Mouse (Mus musculus) embryo, embryonic 10 days (tissue): Measurements from ENCODE around the gene Tnfsf11.

Experiments
- DNase-seq: peaks from one replicate; pipeline ENCODE4 v3.0.0-alpha.2; 2015; ENCODE audit warnings: low spot score

The Tnfsf11 gene

DNA sequence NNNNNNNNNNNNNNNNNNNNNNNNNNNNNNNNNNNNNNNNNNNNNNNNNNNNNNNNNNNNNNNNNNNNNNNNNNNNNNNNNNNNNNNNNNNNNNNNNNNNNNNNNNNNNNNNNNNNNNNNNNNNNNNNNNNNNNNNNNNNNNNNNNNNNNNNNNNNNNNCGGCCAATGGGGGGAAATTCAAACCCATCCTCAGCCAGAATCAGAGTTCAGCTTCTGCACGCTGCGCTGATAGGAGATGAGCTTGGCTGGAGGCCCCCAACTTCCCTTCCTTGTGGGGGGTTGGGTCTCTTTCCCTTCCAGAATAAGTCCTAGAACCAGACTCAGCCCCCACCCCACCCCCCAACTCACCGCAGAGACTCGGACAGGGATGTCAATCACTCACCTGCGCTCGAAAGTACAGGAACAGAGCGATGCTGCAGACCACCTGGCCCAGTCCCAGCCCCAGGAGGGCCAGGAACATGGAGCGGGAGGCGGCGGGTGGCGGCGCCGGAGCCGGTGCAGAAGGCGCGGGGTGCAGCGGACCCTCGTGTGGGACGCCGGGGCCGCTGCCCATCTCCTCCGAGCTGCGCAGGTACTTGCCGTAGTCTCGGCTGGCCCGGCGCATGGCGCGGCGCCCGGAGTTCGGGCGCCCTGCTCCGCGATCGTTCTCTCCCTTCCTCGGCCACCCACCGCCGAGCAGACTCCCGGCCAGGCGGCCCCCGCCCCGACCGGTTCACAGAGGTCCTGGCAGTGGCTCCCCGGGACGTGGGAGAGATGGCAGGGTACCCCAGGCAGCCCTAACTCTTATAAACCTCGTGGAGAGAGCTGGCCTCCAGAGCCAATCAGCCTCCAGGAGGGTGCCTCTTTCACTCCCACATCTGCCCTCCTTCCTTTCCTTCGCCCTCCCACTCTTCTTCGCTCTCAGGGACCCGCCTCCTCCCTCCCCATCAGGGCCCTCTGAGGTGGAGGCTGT is at the start of gene Tnfsf11:
TSS of gene Tnfsf11 (minus strand) at position 758 of the 952 bp plus-strand sequence.
- DNase-seq = peak; percentile 38

DNA sequence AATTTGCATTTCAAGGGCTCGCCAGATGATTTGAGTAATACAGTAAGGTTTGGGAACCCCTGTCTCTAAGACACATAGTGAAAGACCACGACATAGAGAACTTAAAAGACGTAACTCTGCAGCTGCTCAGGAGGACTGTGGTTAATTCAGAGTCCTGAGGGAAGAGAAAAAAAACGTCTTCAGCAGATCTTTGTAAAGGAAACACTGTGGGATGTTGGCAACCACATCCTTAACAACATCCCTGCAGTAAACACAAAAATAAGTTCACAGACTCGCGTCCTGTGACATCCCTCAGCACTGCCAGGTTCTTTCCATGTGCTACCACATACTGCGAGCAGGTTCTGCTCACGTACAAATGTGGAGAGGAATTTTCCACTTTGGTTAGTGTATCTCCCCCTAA is 48.9 kb upstream of the Tnfsf11 start:
- no peak for DNase-seq

DNA sequence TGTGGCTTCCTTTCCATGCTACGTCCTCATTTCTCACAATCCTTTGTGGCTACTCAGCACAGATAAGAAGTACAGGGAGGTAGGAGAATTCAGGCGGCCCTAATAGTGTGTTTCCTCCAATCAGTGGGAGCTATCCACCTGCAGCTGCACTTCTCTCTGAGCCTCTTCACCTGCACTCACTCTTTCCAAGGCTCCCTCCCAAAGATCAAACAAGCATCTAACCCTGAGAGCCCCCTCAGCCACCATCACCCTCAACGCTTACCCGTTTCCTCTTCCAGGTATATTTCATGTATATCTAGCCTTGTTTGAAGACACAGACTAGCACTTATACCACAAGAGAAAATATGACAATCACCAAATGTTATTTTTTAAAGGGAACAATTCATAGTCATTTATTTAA is 47.5 kb upstream of the Tnfsf11 start:
- no peak for DNase-seq

DNA sequence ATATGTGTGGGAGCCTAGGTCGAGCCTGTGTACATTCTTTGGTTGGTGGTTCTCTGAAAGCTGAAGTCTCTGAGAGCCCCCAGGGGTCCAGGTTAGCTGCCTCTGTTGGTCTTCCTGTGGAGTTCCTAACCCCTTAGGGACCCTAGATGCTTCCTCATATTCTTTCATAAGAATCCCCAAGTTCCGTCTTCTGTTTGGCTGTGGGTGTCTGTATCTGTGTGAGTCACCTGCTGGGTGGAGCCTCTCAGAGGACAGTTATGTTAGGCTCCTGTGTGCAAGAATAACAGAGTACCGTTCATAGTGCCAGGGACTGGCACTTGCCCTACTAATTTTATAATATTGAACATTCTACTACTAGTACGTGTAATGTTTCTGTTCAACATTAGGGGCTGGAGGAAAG is 45.0 kb upstream of the Tnfsf11 start:
- DNase-seq = no peak

DNA sequence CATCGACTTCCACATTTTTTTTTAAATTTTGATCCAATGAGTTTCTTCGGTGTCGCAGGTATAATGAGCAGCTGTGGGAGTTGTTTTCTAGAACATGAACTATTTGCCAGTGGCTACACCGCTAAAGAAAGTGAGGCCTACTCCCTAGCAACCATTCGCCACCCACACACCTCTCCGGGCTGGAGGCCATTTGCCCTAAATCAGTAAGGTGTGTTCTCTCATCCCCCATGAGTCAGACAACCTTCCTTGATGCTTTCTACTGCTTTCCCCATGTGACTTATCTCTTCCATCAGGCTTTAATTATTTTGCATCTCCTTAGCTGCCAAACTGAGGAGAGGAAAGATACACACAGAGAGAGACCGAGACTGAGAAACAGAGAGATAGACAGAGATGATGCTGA is 43.7 kb upstream of the Tnfsf11 start:
- DNase-seq = no peak

DNA sequence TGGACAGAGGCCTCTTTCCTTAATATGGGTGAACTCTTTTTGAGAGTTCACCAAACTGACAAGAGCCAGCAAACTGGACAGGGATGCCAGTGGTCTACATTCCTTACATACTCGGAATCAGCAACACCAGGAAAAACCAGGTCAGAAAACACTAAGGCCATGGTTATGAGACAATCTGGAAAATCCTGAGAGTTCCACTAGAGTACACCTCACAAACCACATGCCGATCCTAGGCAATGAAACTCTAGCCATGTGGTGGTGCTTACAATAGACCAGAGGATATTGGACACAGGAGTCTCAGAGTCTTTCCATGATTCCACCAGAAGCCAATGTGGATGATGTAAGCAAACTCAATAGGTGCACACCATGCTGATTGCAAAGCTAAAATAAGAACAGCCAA is 39.9 kb upstream of the Tnfsf11 start:
- no peak for DNase-seq

DNA sequence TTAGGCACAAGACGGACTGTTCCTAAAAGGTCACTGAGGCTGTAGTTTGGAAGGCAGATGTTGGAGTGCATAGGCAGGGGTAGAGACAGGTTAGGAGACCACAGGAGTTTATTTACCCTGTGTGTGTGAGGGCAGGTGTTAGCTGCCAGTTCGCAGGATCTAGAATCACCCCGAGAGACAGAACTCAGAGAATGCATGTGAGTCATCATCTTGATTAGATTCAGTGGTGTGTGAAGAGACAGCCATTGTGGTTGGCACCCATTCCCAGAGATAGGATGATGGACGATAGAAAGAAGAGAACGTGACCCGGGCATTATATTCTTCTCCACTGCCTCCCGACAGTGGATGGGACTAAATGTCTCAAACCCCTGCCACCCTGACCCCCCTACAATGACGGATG is 35.2 kb upstream of the Tnfsf11 start:
- no peak for DNase-seq

DNA sequence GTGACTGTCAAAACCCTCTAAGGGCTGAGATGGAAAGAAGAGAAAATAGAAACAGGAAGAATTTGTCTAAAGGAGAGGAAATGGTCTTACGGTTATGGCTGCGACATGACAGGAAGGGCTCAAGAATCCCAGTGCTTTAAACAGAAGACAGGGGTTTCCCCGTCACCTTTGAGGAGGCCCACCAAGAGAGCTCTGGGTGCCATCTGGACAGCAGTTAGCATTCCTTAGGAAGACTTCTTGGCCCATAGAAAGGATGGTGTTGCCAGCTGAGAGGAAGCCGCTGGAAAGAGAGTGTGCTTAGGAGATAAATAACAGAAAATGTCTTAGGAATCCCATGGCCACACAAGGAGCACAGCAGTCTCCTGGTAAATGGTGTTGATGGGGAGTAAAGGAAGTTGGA is 34.3 kb upstream of the Tnfsf11 start:
- DNase-seq = no peak

DNA sequence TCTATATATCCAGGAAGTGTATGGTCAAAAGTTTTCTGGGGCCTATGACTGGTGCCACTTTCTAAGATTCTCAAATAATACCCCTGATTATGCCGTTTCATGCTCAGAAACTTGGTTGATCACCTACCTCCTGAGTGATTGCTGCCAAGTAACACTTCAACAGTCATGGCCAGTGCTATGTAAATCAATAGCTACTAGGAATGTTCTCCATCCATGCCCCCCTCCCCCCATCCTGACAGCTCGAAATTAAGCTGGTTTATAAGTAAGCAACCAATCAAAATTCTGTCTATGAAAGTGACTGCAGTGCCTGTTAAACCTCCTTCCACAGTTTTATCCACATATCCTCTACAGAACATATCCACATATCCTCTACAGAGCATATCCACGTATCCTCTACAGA is 25.5 kb upstream of the Tnfsf11 start:
- no peak for DNase-seq

DNA sequence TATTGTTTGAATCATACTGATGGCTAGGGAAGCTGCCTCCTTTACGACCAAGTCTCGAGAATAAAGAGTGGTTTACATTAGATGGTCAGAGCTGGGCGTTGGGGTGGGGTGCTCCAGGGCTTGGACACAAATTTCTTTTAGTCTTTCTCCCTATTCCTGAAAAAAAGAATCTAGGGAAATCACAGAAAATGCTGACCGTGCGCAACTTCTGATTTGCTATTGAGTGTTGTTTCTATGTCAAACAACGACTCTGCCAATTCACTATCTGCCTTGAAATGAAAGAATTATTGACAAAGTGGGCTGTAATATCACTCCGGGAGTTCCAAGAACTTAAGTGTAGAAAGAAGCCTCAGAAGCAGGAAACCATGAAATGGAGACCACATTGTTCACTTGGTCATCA is 23.5 kb upstream of the Tnfsf11 start:
- DNase-seq = no peak

DNA sequence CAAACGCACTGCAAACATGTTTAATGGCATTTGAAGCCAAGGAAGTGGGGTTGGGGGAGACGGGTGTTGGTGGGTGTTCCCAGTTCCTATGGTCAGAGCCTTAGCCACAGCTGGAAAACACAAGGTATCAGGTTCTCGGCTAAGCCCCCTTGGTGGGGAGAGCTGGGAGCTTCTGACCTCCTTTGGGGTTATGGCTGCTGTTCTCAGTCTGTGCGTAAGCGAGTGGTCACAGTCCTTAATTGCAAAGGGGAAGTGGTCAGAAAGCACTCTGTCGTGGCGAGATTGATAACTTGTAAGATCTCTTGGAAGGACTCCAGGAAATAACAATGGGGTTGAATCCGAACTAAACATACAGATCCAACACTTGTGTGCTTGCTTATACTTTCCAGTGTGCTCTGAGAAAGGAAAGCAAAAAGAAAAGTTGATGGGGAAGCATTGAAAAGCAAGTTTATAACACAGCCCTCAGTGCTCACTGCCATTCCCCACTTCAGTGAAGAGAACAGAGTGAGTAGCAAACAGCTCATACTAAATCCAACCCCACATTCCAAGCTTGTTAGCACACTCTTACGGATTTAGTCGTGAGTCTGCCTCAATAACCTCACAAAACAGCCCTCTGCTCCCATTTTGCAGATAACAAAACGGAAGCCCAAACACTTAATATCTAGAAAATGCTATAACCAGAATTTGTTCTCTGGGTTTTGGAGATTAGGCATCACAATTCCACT is 22.9 kb upstream of the Tnfsf11 start:
- peak; percentile 28 for DNase-seq

DNA sequence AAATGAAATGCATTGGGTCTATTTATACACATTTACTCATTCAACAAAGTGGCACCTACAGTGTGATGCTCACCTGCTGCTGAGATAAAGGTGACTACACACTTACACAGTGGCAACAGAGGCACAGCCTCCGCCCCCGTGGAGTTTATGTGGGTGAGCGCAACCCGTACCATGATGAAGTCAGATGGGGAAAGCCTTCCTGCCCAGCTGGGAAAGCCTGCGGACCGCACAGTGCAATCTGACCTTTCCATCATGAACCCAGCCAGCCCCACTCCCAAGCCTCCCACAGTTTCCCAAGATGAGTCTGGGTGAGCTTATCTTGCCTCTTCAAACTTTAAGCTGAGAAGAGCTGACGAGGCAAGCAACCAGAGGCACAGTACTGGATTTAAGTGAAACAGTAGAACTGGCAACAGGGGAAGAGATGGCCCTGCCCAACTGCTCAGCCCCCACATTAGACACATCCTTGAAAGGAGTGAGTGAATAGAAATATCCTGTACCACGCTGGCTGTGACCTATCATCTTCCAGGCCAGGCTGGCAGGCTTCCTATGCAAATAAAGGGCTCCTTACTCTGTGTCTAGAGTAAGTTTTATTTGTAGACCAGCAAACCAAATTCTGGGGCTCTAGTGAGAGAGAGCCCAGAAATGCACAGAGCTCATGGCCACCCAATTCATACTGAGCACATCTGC is 22.1 kb upstream of the Tnfsf11 start:
- no peak for DNase-seq

DNA sequence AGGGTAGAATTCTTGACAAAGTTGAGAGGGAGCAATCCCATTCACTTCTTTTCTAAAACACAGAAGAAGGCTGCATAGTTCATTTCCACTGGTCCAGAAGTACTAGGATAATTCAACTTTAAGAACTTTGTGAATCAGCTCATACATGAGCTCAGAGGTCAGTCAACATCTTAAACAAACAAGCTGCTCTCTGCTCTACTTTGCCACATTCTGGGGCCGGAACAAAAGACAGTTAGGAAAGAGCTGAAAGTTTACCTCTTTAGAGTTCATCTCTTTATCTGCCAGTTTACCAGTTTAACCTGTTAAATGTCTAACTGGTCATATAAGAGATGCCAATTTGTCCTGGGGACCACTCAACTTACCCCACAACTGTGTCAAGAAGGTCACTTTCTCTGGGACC is 15.5 kb upstream of the Tnfsf11 start:
- DNase-seq = no peak

DNA sequence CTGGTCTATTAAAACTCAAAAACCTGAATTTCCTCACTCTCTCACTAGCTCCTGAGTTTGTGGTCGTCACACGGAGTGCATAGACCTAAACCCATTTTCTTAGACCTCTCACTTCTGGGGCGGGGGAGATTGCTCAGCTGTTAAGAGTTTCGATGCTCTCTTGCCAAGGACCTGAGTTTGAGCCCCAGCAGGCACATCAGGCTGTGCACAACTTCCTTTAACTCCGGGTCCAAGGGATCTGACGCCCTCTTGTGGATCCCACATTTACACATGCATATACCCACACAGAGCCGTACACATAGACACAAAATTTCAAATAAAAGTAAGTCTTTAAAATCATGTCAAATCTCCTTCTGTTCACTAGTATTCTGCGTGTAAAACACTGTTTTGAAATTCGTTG is 15.1 kb upstream of the Tnfsf11 start:
- DNase-seq = no peak

DNA sequence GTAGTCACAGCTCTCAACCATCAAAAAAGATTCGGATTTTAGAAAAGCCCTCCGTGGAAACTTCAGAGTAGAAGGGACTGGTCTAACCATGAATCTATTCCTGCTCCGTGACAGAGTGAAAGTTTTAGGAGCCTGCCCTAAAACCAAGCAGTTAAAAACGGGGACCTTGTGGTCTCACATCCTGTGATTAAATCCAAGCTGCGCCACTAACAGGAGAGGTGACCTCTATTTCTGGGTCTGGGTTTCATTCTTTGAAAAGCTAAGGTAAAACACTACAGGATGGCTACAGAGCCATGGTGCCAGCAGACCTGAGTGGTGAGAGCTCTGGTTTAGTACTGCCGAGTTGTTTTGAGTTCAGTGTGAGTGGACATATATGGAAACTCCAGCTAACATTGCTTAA is 12.4 kb upstream of the Tnfsf11 start:
- no peak for DNase-seq

DNA sequence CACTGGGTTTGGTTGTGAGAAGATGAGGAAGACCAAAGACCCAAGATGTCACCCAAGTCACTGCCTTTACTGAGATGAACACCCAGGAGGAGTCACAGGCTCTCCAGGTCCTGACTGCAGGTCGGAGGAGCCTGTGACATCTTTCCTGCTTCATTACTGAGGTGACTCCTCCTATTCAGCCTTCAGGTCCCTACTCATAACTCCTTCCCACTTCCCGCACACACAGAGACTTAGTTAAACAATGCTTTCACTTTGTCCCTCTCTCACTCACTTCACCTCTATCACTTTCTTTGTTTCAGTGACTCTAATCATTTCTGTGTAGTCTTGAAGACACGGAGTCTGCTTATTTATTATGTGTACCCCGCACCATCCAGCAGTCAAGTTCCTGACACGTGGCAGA is 11.7 kb upstream of the Tnfsf11 start:
- DNase-seq = no peak

DNA sequence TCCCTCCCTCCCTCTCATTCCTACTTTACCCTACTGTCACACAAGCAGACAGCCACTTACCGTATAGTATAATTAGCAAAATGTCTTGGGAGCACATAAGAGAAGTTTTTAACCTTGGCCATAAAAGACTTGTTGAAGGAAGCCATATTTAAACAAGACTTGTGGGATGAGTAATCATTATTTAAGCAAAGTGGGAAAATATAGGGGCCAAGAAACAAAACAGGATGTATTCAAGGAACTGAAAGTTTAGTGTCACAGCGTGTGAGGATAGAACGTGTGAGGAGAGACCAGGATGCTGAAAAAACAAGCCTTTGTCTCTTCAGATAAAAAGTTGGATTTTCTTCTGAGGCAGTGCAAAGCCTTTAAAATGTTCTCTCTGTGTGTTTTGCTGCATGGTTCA is 11.2 kb upstream of the Tnfsf11 start:
- DNase-seq = no peak

DNA sequence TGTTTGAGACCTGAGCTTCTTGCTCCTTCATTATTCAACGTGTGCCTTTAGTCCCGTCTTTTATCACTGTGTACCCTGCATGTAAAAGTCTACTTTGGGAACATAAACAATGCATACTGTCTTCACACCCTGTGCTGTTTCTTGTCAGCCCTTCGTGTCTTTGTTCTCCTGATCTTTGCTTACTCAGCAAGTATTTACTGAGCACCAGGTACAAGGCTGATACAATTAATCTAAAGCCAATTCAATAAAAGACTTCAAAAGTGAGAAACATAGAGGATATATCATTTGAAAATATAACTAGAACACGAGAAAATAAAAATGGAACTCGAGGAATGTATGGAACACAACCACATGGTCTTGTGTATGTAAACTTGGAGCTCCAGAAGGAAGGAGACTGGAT is 9.8 kb upstream of the Tnfsf11 start:
- DNase-seq = no peak

DNA sequence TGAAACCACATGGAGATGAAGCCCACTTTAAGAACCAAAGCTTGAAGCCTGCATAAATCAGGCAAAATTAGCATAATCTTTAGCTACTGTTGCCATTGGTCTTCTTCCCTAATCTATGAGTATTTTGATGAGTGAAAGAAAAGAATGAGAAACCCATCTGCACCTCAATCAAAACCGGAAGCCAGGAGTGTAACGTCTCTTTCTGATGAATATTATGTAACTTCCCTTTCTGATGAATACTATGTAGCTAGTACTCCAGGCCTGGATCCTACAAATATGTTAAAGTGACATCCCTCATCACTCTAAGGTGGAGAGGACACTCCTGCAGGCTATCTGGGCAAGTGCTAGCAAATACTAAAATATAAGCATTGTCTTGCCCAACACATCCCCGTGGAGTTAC is 6.9 kb downstream of the Tnfsf11 start:
- DNase-seq = no peak

DNA sequence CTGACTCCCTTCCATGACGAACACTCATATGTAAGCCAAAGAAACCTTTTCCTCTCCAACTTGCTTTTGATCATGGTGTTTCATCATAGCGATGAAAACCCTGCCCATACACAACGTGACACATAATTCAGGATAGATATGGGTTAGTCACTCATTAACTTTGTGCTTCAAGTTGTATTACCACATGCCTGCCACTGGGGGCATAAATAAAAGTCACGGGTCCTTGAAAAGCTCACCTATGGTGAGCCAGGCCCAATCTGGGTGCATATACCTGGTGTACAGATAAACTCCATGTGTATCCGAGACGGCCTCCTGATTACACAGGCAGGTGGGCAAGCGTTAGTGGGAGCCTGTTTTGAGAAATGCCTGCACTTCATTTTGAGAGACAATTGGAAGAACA is 15.2 kb downstream of the Tnfsf11 start:
- DNase-seq = no peak

DNA sequence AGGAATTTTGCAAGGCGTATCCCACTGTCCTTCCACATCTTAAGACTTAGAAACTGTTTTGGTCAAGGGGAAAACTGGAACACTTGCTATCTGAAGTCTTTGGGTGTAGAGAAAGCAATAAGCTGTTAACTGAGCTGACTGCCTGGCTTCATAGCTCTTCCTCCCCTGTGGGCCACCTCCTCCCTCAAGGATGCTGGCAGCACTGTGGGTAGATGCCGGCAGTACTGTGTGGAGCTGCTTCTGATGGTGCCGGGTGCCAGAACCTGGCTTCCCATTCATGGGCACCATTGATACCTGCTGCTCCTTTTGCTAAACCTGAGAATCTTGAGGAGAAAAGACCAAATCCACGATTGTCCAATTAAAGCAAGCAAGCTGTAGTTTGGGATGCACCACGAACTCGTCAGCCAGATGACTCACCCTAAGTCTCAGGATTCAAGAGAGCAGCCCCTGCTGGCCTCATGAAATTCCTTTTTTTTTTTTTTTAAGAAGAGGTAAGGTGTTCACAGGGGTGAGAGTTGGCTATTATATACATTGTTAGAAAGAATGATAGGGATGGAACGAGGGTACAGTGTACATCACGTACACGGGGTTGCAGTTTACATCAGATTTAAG is 17.8 kb downstream of the Tnfsf11 start:
- no peak for DNase-seq

DNA sequence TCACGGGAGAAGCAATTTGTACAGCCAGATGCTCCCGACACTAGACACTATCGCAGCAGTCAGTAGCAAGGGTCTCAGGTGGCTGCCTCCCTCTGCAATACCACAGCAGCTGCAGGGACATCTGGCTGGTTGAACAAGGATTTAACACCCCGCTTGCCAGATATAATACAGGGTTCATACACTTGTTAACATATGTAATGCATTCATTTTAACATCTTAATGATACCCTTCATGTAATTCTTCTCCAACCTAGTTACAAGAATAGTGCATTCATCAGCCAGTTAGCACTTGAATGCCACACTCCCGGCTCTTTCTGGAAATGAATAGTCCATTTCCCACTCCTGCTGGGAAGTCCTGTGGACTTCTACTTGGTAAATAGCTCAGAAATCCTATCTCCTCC is 18.9 kb downstream of the Tnfsf11 start:
- peak; percentile 18 for DNase-seq
